Mouse (Mus musculus) gastrocnemius, postnatal 36 days (tissue): ENCODE measurements around the gene Ghdc. TPM values are rescaled to one million over a fixed set of nuclear protein-coding genes. Genes with fewer than 3 reads are reported as not detected.
"Not testable (repeated sequence)": the region's sequence is repeated elsewhere in the genome, so short reads cannot be mapped to it uniquely, and the experiment has no call there.

ENCODE experiments used
- DNase-seq, 2 experiments: peaks; one replicate each; pipeline ENCODE4 v3.0.0; 2022
- intact Hi-C: fragments of 180-260 bp; cut with DNase I; formaldehyde crosslinking; loops from one replicate; pipeline ENCODE4 v1.15.1; 2025
- long read RNA-seq, 2 experiments: library from polyadenylated mRNA; stranded (forward); transcript quantifications; one replicate each; pipeline ENCODE4 v2.0.0; 2021
- total RNA-seq, 2 experiments: library from RNA; stranded (reverse); gene quantifications; 2 replicates each; pipeline ENCODE4 v1.2.3; 2021

The Ghdc gene
- total RNA-seq: 1 to 10 TPM; 4.4 to 5.0 TPM
- long read RNA-seq, experiment 1: 0 reads
- long read RNA-seq, experiment 2, partial matches to known transcripts: 0 of 2 reads
- long read RNA-seq, experiment 2, other reads (novel, unspliced or antisense): 1 of 2 reads

DNA sequence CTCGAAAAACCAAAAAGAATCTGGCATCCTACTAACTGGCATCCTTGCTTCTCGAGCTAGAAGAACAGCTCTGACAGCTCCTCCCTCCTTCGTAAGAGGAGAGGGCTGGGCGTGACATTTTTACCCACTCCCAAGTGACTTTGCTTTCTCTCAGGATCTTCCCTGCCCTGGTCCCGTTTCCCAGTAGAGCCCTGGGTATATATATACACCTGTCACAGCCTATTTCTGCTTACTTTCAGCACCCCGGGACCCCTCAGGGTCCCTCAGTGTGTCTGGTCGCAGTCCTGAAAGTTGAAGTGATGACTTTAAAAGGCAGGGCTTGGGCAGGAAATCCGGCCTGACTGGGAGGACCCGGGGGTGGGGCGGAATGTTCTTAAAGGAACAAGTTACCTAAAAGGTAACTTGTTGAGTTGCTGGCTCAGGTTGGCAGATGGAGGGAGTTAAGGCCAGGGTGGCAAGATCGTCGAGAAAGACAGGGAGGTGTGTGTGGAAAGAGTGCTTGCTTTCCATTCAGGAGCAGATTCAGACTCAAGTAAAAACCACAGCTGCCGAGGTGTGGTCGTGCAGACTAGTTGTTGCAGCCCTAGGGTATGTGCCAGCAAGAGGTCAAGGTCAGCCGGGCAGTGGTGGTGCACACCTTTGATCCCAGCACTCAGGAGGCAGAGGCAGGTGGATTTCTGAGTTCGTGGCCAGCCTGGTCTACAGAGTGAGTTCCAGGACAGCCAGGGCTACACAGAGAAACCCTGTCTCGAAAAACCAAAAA lies at the start of gene Ghdc:
TSS of gene Ghdc (minus strand) at position 312 of the 763 bp plus-strand sequence.
- intact Hi-C loops: no loop called here
- DNase-seq: peak; percentile 76 to 81

GRCm38 (mm10) chr11:100820047-100820446 lies 49.3 kb upstream of the Ghdc start:
- intact Hi-C loops: loop anchor here (5.0 kb wide), 1 partner anchor 37 kb away; the partner anchor contains the start of gene Stat5a
- no peak for DNase-seq

- DNase-seq: no peak
- intact Hi-C loops: loop anchor here (5.0 kb wide), 1 partner anchor 38 kb away; the partner anchor contains the start of gene Stat5a
These were observed 48.9 kb upstream of the Ghdc start for GRCm38 (mm10) chr11:100819626-100820025.

DNA sequence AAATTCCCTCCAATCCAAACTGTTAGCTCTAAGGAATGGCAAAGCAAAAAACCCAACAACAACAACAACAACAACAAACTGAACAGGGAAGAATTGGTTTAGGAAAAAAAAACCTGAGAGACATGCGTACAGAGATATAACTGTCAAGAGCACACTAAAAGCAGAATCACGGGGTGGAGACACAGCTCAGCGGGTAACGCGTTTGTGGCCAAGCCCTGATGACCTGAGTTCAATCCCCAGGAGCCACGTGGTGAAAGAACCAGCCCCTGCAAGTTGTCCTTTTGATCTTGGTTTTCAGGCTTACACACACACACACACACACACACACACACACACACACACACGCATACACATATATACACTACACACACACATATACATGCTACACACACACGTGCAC lies 48.3 kb upstream of the Ghdc start:
- intact Hi-C loops: no loop called here
- DNase-seq: no peak

GRCm38 (mm10) chr11:100818359-100819012 lies 47.7 kb upstream of the Ghdc start:
- no peak for DNase-seq

DNA sequence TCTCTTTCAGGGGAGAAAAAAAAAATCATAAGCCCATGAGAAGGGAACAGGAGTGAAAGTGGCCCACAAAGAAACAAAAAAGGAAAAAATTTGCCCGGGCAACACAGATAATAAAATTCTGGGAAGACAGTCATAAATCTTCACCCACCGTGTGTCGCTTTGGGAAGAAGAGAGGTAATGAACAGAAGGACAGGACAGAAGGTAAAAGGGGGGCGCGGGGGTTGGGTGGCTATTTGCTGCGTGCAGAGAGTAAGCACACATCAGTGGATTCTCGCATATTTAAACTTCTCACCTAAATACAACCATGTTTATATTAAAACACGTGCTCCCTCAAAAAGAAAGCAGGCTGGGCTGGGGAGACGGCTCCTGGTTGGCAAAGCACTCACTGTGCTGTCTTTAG lies 46.6 kb upstream of the Ghdc start:
- intact Hi-C loops: no loop called here
- DNase-seq: no peak

More at GRCm38 (mm10) chr11:100818359-100819012, 47.7 kb upstream of the Ghdc start:
- intact Hi-C loops: no loop called here

DNA sequence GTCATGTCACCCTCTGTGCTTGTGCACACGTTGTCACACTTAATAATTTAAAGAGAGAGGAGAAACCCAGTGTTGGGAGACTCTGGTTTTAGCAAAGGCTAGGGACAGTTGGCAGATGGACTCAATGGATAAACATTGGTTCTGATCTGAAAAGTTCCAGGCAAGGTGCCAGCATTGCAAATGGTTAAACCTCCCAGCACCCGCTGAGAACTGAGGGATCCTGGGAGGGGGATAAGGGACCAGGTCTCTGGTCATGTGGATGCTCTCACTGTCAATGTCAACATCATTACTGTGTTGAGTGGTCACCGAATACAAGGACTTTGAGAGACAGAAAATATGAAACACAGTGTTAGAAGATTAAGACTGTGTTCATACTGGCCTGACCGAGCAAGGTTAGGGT lies 46.0 kb upstream of the Ghdc start:
- intact Hi-C loops: no loop called here

DNA sequence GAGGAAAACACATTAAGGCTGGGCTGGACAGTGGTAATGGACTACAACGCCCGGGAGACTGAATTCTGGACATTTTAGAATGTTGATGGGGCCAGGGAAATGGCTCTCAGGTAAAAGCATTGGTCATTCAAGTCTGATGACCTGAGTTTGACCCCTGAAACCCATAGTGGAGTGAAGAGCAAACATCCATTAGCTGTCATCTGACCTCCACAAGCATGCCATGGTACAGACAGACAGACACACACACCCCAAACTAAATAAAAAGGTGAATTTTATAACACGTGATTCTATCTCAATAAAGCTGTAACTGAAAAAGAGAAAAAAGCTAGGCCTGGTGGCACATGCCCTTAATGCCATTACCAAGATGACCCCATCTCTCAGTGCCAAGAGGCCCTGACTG lies 45.6 kb upstream of the Ghdc start:
- DNase-seq: no peak
- intact Hi-C loops: no loop called here

More for the DNA sequence above, 46.0 kb upstream of the Ghdc start:
- DNase-seq: no peak

DNA sequence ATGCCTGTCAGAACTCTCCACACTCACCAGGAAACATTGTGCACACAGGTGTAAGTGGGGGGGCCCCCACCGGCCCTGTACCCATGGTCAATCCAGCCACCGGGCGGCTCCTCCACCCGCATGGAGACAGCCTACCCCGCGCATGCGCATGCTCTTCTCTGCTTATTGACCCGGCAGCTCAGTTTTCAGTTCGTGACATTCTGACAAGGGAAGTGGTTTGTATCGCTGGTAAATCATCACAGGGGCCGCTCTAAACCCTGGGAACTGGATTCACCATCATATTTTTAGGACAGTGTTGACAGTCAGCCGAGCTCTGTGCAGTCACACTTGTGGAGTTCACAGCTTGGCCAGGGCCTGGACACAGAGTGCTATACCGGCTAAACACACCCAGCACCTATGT lies 43.7 kb upstream of the Ghdc start:
- peak; percentile 70 to 82 for DNase-seq
- intact Hi-C loops: no loop called here

DNA sequence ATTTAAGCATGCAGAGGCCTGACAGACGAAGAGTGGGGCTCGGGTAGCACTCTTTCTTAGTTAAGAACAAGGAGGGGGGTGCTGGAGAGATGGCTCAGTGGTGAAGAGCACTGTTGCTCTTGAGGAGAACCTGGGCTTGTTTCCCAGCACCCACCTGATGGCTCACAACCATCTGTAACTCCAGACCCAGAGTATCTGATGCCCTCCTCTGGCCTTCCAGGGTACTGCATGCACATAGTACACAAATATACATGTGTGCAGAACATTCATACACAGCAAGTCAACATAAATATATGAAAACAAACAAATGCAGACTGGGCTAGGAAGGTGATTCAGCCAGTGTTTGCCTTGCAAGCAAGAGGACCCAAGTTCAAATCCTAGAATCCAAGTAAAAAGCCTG lies 40.4 kb upstream of the Ghdc start:
- intact Hi-C loops: no loop called here
- no peak for DNase-seq

- no peak for DNase-seq
- intact Hi-C loops: no loop called here
These were observed 39.8 kb upstream of the Ghdc start for GRCm38 (mm10) chr11:100810516-100810915.

GRCm38 (mm10) chr11:100806380-100807305 lies 35.9 kb upstream of the Ghdc start:
- intact Hi-C loops: no loop called here
- peak in 1 of 2 experiments; percentile 37 for DNase-seq

- intact Hi-C loops: no loop called here
These were observed 34.8 kb upstream of the Ghdc start for GRCm38 (mm10) chr11:100805535-100805934.

DNA sequence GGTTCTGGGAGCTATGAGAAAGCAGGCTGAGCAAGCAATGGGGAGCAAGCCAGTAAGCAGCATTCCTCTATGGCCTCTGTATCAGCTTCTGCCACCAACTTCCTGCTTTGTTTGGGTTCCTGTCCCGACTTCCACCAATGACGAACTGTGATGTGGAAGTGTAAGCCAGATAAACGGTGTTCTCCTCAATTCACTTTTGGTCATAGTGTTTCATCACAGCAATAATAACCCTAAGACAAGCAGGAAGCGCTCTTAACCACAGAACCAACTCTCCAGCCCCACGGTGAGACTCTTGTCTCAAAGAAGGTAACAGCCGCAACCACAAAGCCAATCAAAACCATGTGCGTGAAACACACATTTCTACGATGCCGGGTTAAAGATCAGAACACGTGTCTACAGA lies 33.7 kb upstream of the Ghdc start:
- DNase-seq: no peak
- intact Hi-C loops: no loop called here

More at GRCm38 (mm10) chr11:100805535-100805934, 34.8 kb upstream of the Ghdc start:
- peak in 1 of 2 experiments; percentile 44 for DNase-seq

DNA sequence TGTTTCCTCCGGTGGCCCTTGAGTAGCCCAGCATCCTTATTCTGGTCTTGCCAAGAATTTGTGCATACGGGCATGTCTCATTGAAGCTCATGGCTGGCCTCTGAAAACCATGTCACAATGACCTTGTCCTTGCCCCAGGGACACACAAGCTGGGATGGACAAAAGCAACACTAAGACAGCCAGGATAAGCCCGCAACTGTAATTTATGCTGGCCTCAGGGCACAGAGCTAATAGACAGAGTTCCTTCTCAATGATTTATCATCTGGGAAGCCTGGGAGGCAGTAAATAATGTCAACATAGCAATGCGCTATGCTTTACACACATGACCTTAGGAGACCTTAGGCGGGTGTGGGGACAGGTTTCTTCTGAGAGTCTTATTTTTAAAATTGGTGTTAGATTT lies 28.7 kb upstream of the Ghdc start:
- DNase-seq: no peak
- intact Hi-C loops: no loop called here

DNA sequence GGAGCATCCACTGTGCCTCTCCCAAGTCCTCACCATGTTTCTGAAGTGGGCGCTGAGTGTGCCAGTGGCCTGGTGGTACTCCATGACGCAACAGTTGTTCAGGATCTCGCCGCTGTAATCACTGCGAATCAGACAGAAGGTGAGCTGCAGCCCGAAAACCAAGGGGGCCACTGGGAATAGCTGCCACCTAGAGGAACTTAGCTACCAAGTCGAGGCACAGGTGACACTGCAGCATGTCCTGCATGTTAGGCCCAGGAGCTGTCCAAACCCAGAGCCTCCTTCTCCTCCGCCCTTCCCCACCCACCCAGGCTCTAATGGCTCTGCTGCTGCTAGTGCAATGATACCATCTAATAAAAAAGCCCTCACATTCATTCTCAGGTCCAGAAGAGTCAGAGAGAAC lies 25.8 kb upstream of the Ghdc start:
- intact Hi-C loops: no loop called here

GRCm38 (mm10) chr11:100795386-100795785 lies 24.6 kb upstream of the Ghdc start:
- intact Hi-C loops: no loop called here
- no peak for DNase-seq

More for the DNA sequence above, 25.8 kb upstream of the Ghdc start:
- no peak for DNase-seq

DNA sequence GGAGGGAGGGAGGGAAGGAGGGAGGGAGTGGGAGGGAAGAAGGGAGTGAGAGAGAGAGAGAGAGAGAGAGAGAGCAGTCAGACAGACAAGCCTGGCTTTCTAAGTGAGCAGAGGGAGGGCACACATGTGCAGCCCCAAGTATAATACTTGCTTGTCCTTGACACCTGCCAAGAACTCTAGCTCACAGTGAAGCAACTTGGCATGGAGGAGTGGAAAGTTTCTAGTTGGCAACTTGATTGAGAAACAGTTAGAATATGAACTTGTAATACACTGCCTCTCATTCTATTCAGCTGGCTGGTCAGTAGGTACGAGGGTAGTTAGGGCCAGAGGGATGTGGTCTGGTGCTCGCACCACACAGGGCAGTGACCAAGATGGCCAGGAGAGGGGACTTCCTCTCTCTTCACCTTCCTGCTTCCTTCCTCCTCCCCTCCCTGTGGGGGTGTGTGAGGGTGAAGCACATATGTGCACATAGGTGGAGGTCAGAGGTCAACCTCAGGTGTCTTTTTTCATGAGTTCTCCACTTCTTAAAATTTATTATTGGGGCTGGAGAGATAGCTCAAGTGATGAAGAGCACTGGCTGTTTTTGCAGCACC lies 20.8 kb upstream of the Ghdc start:
- intact Hi-C loops: no loop called here
- DNase-seq: no peak

- intact Hi-C loops: not testable (repeated sequence)
- peak; percentile 76 to 87 for DNase-seq
These were observed 19.9 kb upstream of the Ghdc start for GRCm38 (mm10) chr11:100790644-100791043.

DNA sequence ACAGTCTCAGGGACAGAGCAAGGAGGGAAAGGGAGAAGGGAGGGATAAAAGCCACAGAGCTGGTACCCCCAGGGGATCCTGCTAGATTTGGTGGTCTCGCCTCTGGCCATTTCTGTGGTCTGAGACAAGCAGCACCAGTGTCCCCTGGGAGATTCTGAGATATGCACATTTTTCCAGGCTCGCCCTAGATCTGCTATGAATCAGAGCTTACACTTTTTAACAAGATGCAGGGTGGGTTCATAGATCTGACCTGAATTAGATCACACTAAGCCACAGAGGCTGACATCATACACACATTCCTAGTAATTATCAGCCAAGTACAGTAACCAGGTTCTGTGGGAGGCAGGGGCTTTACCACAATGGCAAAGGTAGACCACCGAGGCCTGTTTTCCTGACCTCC lies 18.9 kb upstream of the Ghdc start:
- intact Hi-C loops: no loop called here

More for the DNA sequence above, 18.9 kb upstream of the Ghdc start:
- DNase-seq: no peak
